Mouse (Mus musculus): ENCODE measurements around the gene Nanos3.

GRCm38 (mm10) chr8:84200126-84200555 is 15.1 kb upstream of the Nanos3 start:
- TF ChIP-seq CTCF (IDR thresholded peaks at IDR 0.05; ENCODE audit: insufficient read depth, low read depth, low read length) (no peak), POLR2A (IDR thresholded peaks at IDR 0.05; ENCODE audit: insufficient read depth, low read depth, low read length) (no peak)
